Mouse (Mus musculus): ENCODE measurements around the gene Ica1. TPM values are rescaled to one million over a fixed set of nuclear protein-coding genes. Genes with fewer than 3 reads are reported as not detected.

The Ica1 gene
- polyA plus RNA-seq, 1 experiment from 2014 or later, result 82.4 TPM

- no peaks in the 10 kb centered on the region for H3K4me1 ChIP-seq (ENCODE audit: control insufficient read depth, insufficient read depth, low read length)
- no peaks in the 10 kb centered on the region for H3K36me3 ChIP-seq (ENCODE audit: control insufficient read depth, insufficient read depth, low read length)
Measured at GRCm38 (mm10) chr6:8686678-8687580, 91.4 kb downstream of the Ica1 start.

DNA sequence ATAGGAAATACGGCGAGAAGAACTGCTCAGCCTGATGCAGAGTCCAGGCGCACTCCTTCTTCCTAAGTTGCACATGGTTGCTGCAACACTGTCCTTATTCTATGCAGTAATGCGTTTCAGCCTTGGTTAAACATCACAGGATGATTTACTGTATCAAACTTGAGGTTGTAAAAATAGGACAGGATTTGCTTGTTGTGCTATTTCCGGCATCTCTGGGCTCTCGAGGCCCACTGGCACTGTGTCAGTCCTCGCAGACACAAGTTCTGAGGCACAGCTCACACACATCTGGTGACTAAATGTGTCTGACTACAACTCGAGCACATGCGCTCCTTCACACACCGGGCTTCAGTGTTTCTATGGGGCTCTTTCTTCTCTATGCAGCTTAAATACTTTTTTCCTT lies 94.9 kb downstream of the Ica1 start:
- Histone ChIP-seq H3K9ac (ENCODE audit: low read depth, low read length) (no peak overlapping the region), H3K4me3 (ENCODE audit: low read depth, low read length) (no peak overlapping the region), H3K4me1 (ENCODE audit: control insufficient read depth, insufficient read depth, low read length) (no peaks in the 10 kb centered on the region), H3K9me3 (replicated peaks; ENCODE audit: control insufficient read depth, low read length, poor library complexity, severe bottlenecking) (no peaks in the 10 kb centered on the region), H3K27ac (ENCODE audit: low read length) (no peak overlapping the region), H3K36me3 (ENCODE audit: control insufficient read depth, insufficient read depth, low read length) (no peaks in the 10 kb centered on the region), H3K27me3 (ENCODE audit: control insufficient read depth, insufficient read depth, low read depth, low read length) (no peaks in the 10 kb centered on the region), H3K4me2 (ENCODE audit: low read length) (no peak overlapping the region)
- WGBS, result 92% methylated on average over 10 of the region's 10 CpGs
- ATAC-seq, result no peak

More at GRCm38 (mm10) chr6:8686678-8687580, 91.4 kb downstream of the Ica1 start:
- H3K4me3 ChIP-seq (ENCODE audit: low read depth, low read length), result no peak overlapping the region
- no peaks in the 10 kb centered on the region for H3K27me3 ChIP-seq (ENCODE audit: control insufficient read depth, insufficient read depth, low read depth, low read length)
- 87% methylated on average over 14 of the region's 14 CpGs for WGBS
- H3K9ac ChIP-seq (ENCODE audit: low read depth, low read length), result no peak overlapping the region
- no peak for ATAC-seq
- H3K9me3 ChIP-seq (replicated peaks; ENCODE audit: control insufficient read depth, low read length, poor library complexity, severe bottlenecking), result no peaks in the 10 kb centered on the region
- no peak overlapping the region for H3K27ac ChIP-seq (ENCODE audit: low read length)
- no peak overlapping the region for H3K4me2 ChIP-seq (ENCODE audit: low read length)

DNA sequence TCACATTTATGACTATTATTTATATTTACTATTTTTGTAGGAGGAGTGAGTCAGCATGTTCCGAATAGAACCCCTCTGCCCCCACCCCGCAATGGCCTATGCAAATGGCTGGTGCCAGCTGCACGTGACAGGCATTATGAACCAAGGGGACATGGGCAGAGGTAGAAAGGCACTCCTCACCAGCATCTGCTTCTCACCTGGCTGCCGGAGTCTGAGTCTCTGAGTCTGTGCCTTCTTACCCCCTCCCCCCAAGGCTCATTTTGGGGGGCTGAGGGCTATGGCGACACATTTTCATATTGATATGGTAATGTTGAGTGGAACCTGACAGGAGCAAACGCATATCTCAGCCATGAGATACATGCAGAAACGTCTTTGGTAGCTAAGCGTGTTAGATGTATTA lies 97.4 kb downstream of the Ica1 start:
- Histone ChIP-seq H3K27me3 (ENCODE audit: control insufficient read depth, insufficient read depth, low read depth, low read length) (no peaks in the 10 kb centered on the region), H3K4me3 (ENCODE audit: low read depth, low read length) (no peak overlapping the region), H3K27ac (ENCODE audit: low read length) (no peak overlapping the region), H3K9me3 (replicated peaks; ENCODE audit: control insufficient read depth, low read length, poor library complexity, severe bottlenecking) (no peaks in the 10 kb centered on the region), H3K9ac (ENCODE audit: low read depth, low read length) (no peak overlapping the region), H3K4me2 (ENCODE audit: low read length) (no peak overlapping the region), H3K4me1 (ENCODE audit: control insufficient read depth, insufficient read depth, low read length) (no peaks in the 10 kb centered on the region), H3K36me3 (ENCODE audit: control insufficient read depth, insufficient read depth, low read length) (no peaks in the 10 kb centered on the region)
- 76% methylated on average over 8 of the region's 8 CpGs for WGBS
- 0 out of 2 replicates have a peak, but pooled peaks have one; percentile 21 for ATAC-seq

- no peak for ATAC-seq
- no peaks in the 10 kb centered on the region for H3K9me3 ChIP-seq (replicated peaks; ENCODE audit: control insufficient read depth, low read length, poor library complexity, severe bottlenecking)
- no peaks in the 10 kb centered on the region for H3K4me1 ChIP-seq (ENCODE audit: control insufficient read depth, insufficient read depth, low read length)
- no peak overlapping the region for H3K9ac ChIP-seq (ENCODE audit: low read depth, low read length)
- no peaks in the 10 kb centered on the region for H3K27me3 ChIP-seq (ENCODE audit: control insufficient read depth, insufficient read depth, low read depth, low read length)
- H3K36me3 ChIP-seq (ENCODE audit: control insufficient read depth, insufficient read depth, low read length), result peaks cover 2% of the 10 kb centered on the region; the same call in 1 of the 2 replicates
- H3K4me2 ChIP-seq (ENCODE audit: low read length), result no peak overlapping the region
- no peak overlapping the region for H3K27ac ChIP-seq (ENCODE audit: low read length)
- no peak overlapping the region for H3K4me3 ChIP-seq (ENCODE audit: low read depth, low read length)
- WGBS, result 92% methylated on average over 4 of the region's 4 CpGs
Measured at GRCm38 (mm10) chr6:8673013-8673412, 105.3 kb downstream of the Ica1 start.

- no peak overlapping the region for H3K4me3 ChIP-seq (ENCODE audit: low read depth, low read length)
- no peak overlapping the region for H3K9ac ChIP-seq (ENCODE audit: low read depth, low read length)
- H3K27me3 ChIP-seq (ENCODE audit: control insufficient read depth, insufficient read depth, low read depth, low read length), result no peaks in the 10 kb centered on the region
- H3K27ac ChIP-seq (ENCODE audit: low read length), result no peak overlapping the region
- H3K4me2 ChIP-seq (ENCODE audit: low read length), result no peak overlapping the region
- no peak for ATAC-seq
- no peaks in the 10 kb centered on the region for H3K9me3 ChIP-seq (replicated peaks; ENCODE audit: control insufficient read depth, low read length, poor library complexity, severe bottlenecking)
- 85% methylated on average over 4 of the region's 4 CpGs for WGBS
- H3K36me3 ChIP-seq (ENCODE audit: control insufficient read depth, insufficient read depth, low read length), result peaks cover 2% of the 10 kb centered on the region; the same call in 1 of the 2 replicates
- H3K4me1 ChIP-seq (ENCODE audit: control insufficient read depth, insufficient read depth, low read length), result no peaks in the 10 kb centered on the region
Measured at GRCm38 (mm10) chr6:8669343-8669742, 108.9 kb downstream of the Ica1 start.

DNA sequence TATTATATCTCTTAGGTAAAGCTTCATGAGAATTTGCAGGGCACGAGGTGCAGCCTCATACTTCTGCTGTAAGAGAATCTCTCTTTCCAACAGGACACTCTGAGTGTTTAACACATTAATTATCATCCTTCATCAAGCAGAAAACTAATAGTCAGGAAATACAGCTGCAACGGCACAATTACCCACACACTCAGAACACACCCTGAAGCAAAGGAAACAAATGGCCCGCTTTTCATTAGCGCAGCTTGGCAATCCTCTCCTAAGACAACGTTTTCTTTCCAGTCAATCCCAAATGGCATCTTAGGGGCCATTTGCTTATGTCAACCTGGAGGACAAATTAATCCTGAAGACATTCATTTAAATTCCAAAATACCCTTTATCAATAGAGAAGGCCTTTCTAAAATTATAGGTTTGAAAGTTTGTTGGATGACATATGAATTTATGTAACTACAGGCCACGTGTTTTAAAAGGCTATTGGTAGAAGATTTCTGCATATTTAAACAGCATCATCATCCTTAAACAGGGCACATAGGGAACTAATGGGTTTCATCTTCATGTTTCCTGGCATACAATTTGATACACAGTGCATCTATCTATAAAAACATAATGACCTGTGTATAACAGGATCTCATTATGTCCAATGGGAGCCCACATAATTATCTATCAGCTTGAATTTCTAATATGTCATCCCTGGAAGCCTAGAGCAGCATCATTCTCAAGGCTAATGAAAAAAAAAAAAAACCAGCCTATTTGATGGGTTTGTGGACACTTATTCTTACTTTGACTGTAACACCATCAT lies 110.1 kb downstream of the Ica1 start:
- H3K36me3 ChIP-seq (ENCODE audit: control insufficient read depth, insufficient read depth, low read length), result peaks cover 2% of the 10 kb centered on the region; the same call in 1 of the 2 replicates
- H3K4me2 ChIP-seq (ENCODE audit: low read length), result no peak overlapping the region
- no peaks in the 10 kb centered on the region for H3K4me1 ChIP-seq (ENCODE audit: control insufficient read depth, insufficient read depth, low read length)
- ATAC-seq, result no peak
- H3K27me3 ChIP-seq (ENCODE audit: control insufficient read depth, insufficient read depth, low read depth, low read length), result no peaks in the 10 kb centered on the region
- H3K4me3 ChIP-seq (ENCODE audit: low read depth, low read length), result no peak overlapping the region
- 64% methylated on average over 6 of the region's 6 CpGs for WGBS
- no peaks in the 10 kb centered on the region for H3K9me3 ChIP-seq (replicated peaks; ENCODE audit: control insufficient read depth, low read length, poor library complexity, severe bottlenecking)
- no peak overlapping the region for H3K9ac ChIP-seq (ENCODE audit: low read depth, low read length)
- H3K27ac ChIP-seq (ENCODE audit: low read length), result no peak overlapping the region

- no peak overlapping the region for H3K4me3 ChIP-seq (ENCODE audit: low read depth, low read length)
- H3K9ac ChIP-seq (ENCODE audit: low read depth, low read length), result no peak overlapping the region
- no peak for ATAC-seq
- no peak overlapping the region for H3K4me2 ChIP-seq (ENCODE audit: low read length)
- H3K36me3 ChIP-seq (ENCODE audit: control insufficient read depth, insufficient read depth, low read length), result peaks cover 2% of the 10 kb centered on the region; the same call in 1 of the 2 replicates
- H3K27me3 ChIP-seq (ENCODE audit: control insufficient read depth, insufficient read depth, low read depth, low read length), result no peaks in the 10 kb centered on the region
- 94% methylated on average over 5 of the region's 5 CpGs for WGBS
- H3K9me3 ChIP-seq (replicated peaks; ENCODE audit: control insufficient read depth, low read length, poor library complexity, severe bottlenecking), result no peaks in the 10 kb centered on the region
- no peaks in the 10 kb centered on the region for H3K4me1 ChIP-seq (ENCODE audit: control insufficient read depth, insufficient read depth, low read length)
- no peak overlapping the region for H3K27ac ChIP-seq (ENCODE audit: low read length)
Measured at GRCm38 (mm10) chr6:8665786-8666185, 112.5 kb downstream of the Ica1 start.

- H3K4me3 ChIP-seq (ENCODE audit: low read depth, low read length), result no peak overlapping the region
- no peaks in the 10 kb centered on the region for H3K36me3 ChIP-seq (ENCODE audit: control insufficient read depth, insufficient read depth, low read length)
- H3K4me1 ChIP-seq (ENCODE audit: control insufficient read depth, insufficient read depth, low read length), result no peaks in the 10 kb centered on the region
- no peaks in the 10 kb centered on the region for H3K9me3 ChIP-seq (replicated peaks; ENCODE audit: control insufficient read depth, low read length, poor library complexity, severe bottlenecking)
- H3K9ac ChIP-seq (ENCODE audit: low read depth, low read length), result no peak overlapping the region
- H3K4me2 ChIP-seq (ENCODE audit: low read length), result no peak overlapping the region
- no peak for ATAC-seq
- H3K27ac ChIP-seq (ENCODE audit: low read length), result no peak overlapping the region
- 95% methylated on average over 5 of the region's 5 CpGs for WGBS
- no peaks in the 10 kb centered on the region for H3K27me3 ChIP-seq (ENCODE audit: control insufficient read depth, insufficient read depth, low read depth, low read length)
Measured at GRCm38 (mm10) chr6:8664956-8665355, 113.3 kb downstream of the Ica1 start.
